Mouse (Mus musculus) cerebellum, adult 8-10 months (tissue): ENCODE measurements at regions not wholly inside any gene's neighbourhood (a gene's known extent, or its start where the extent isn't known, plus 50 kb on each side); places are given as distances from the start of the nearest gene placed in this dataset.

Source experiments
- DNase-seq: peaks from one replicate; pipeline ENCODE4 v3.0.0; 2022

- DNase-seq, result no peak
These were observed 87.6 kb upstream of the Atp1a1 start for GRCm38 (mm10) chr3:101691937-101692604.

GRCm38 (mm10) chr3:101690779-101691178 is 86.3 kb upstream of the Atp1a1 start:
- no peak for DNase-seq

- DNase-seq, result peak; percentile 99
These were observed 85.7 kb upstream of the Atp1a1 start for GRCm38 (mm10) chr3:101690222-101690621.

GRCm38 (mm10) chr3:101685203-101685602 is 80.7 kb upstream of the Atp1a1 start:
- no peak for DNase-seq

- DNase-seq, result no peak
These were observed 68.5 kb upstream of the Atp1a1 start for GRCm38 (mm10) chr3:101672943-101673342.

- DNase-seq, result no peak
These were observed 66.1 kb upstream of the Atp1a1 start for GRCm38 (mm10) chr3:101670561-101671001.

GRCm38 (mm10) chr3:101669743-101670142 is 65.3 kb upstream of the Atp1a1 start:
- DNase-seq, result no peak

GRCm38 (mm10) chr3:101667767-101668387 is 63.4 kb upstream of the Atp1a1 start:
- no peak for DNase-seq

GRCm38 (mm10) chr3:101667186-101667585 is 62.7 kb upstream of the Atp1a1 start:
- DNase-seq, result no peak

- DNase-seq, result no peak
These were observed 62.1 kb upstream of the Atp1a1 start for GRCm38 (mm10) chr3:101666583-101666982.

- no peak for DNase-seq
These were observed 56.9 kb upstream of the Atp1a1 start for GRCm38 (mm10) chr3:101661184-101661992.

- DNase-seq, result no peak
These were observed 56.2 kb upstream of the Atp1a1 start for GRCm38 (mm10) chr3:101660635-101661034.

GRCm38 (mm10) chr3:101660176-101660575 is 55.7 kb upstream of the Atp1a1 start:
- no peak for DNase-seq

- DNase-seq, result no peak
These were observed 53.5 kb upstream of the Atp1a1 start for GRCm38 (mm10) chr3:101657979-101658378.

GRCm38 (mm10) chr3:101654720-101655119 is 50.2 kb upstream of the Atp1a1 start:
- DNase-seq, result no peak
